Mouse (Mus musculus) liver, postnatal 0 days (tissue): ENCODE measurements at regions not wholly inside any gene's neighbourhood (a gene's known extent, or its start where the extent isn't known, plus 50 kb on each side); places are given as distances from the start of the nearest gene placed in this dataset.

Experiments used
- CTCF ChIP-seq: sonication (generic); IDR thresholded peaks from 2 replicates; pipeline ENCODE4 v1.5.1; 2016; ENCODE audit warnings: antibody characterized with exemption, low read depth
- EP300 ChIP-seq: IDR thresholded peaks from 2 replicates; pipeline ENCODE4 v1.6.1; 2016; ENCODE audit warnings: antibody characterized with exemption, low read depth, mild to moderate bottlenecking

DNA sequence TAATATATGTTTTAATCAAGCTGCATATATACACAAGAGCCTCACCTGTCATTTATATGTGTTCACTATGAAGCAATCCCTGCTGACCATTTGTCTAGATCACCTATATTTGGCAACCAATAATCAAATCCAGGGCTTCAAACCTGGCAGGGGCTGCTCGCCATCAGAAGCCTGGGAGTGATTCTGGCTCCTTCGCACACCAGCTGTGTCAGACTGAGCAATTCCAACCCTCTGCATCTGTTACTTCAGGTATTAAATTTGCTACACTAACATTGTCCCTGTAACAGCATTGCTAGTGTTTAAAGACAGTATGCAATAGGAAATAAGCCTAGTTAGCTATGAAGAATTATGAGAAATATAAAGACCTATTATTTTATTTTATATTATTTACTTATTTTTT lies 330.5 kb downstream of the Kcns3 start:
- TF ChIP-seq CTCF (no peak), EP300 (no peak)
